Mouse (Mus musculus) midbrain, postnatal 0 days (tissue): ENCODE measurements around the gene Klhl35. TPM values are rescaled to one million over a fixed set of nuclear protein-coding genes. Genes with fewer than 3 reads are reported as not detected.

Experiments
- ATAC-seq: fragments of 200-750 bp; cut with Nextera tagmentation; 2 replicates; pipeline ENCODE4 v1.8.0; 2017; ENCODE audit warnings: moderate number of reproducible peaks, mild to moderate bottlenecking, moderate TSS enrichment, moderate library complexity; ENCODE audit not compliant: low FRiP score
- DNase-seq: peaks from one replicate; pipeline ENCODE4 v3.0.0-alpha.2; 2015; ENCODE audit warnings: low spot score
- H3K27ac ChIP-seq: fragments of 300-500 bp; sonication (generic); 2 replicates; pipeline ENCODE4 v1.5.1; 2014; ENCODE audit warnings: low read depth, mild to moderate bottlenecking, low read length, mixed read lengths
- H3K27me3 ChIP-seq: fragments of 300-500 bp; sonication (generic); 2 replicates; pipeline ENCODE4 v1.6.1; 2014; ENCODE audit warnings: low read length, control low read depth, mixed read lengths; ENCODE audit not compliant: insufficient read depth
- H3K36me3 ChIP-seq: fragments of 300-500 bp; sonication (generic); 2 replicates; pipeline ENCODE4 v1.6.1; 2014; ENCODE audit warnings: low read length, control low read depth, mixed read lengths; ENCODE audit not compliant: insufficient read depth
- H3K4me1 ChIP-seq: fragments of 300-500 bp; sonication (generic); 2 replicates; pipeline ENCODE4 v1.6.1; 2014; ENCODE audit warnings: mild to moderate bottlenecking, control low read depth, antibody characterized with exemption, low read length, mixed read lengths; ENCODE audit not compliant: insufficient read depth
- H3K4me2 ChIP-seq: fragments of 300-500 bp; sonication (generic); 2 replicates; pipeline ENCODE4 v1.6.1; 2014; ENCODE audit warnings: low read depth, mild to moderate bottlenecking, low read length, mixed read lengths; ENCODE audit not compliant: poor library complexity, severe bottlenecking
- H3K4me3 ChIP-seq: fragments of 300-500 bp; sonication (generic); 2 replicates; pipeline ENCODE4 v1.5.1; 2014; ENCODE audit warnings: low read depth, mild to moderate bottlenecking, low read length, moderate library complexity
- H3K9ac ChIP-seq: fragments of 300-500 bp; sonication (generic); replicated peaks from 2 replicates; pipeline ENCODE4 v1.6.1; 2014; ENCODE audit warnings: mild to moderate bottlenecking, low read length, moderate library complexity, mixed read lengths; ENCODE audit not compliant: poor library complexity, severe bottlenecking
- H3K9me3 ChIP-seq: fragments of 300-500 bp; sonication (generic); 2 replicates; pipeline ENCODE4 v1.6.1; 2016; ENCODE audit warnings: low read length, control low read depth
- CTCF ChIP-seq: IDR thresholded peaks from 2 replicates; pipeline ENCODE4 v1.5.1; 2016; ENCODE audit warnings: antibody characterized with exemption, mild to moderate bottlenecking
- WGBS: fragments of 180-500 bp; shearing (Covaris S2); extraction: QIAGEN DNeasy Blood & Tissue Kit; methylation state at CpG from one replicate; pipeline ENCODE4 v1.1.7; 2014; 5-methylcytosine and 5-hydroxymethylcytosine counted together
- polyA plus RNA-seq: library from polyadenylated mRNA; unstranded; fragments of >200 nt; fragmentation: Nextera tagmentation; extraction: Ambion mirVana; gene quantifications from 2 replicates; pipeline ENCODE4 v1.2.1, GENCODE M21; 2015
- total RNA-seq: library from RNA; depleted of rRNA; stranded (reverse); fragments of >200 nt; gene quantifications from 2 replicates; pipeline ENCODE4 v1.2.3, GENCODE M21; 2014; rRNA removed

Klhl35 gene
- total and polyA plus RNA-seq, 2 experiments from 2014 or later = 2.4 to 3.9 TPM

- DNase-seq = no peak
- Histone ChIP-seq H3K9me3 (no peaks in the 10 kb centered on the region), H3K9ac (no peak overlapping the region), H3K27me3 (no peaks in the 10 kb centered on the region), H3K4me2 (no peak overlapping the region), H3K27ac (no peak overlapping the region), H3K4me1 (no peaks in the 10 kb centered on the region), H3K36me3 (no peaks in the 10 kb centered on the region), H3K4me3 (no peak overlapping the region)
- 79% methylated on average over 8 of the region's 8 CpGs for WGBS
- TF ChIP-seq CTCF = no peak
- ATAC-seq = no peak
Observed at GRCm38 (mm10) chr7:99523121-99523520, 57.3 kb downstream of the Klhl35 start.

Other genes starting within 250 kb of the Klhl35 start
- 0.71 TPM in 1 of 2 replicates, not detected in the other for gene Mogat2, start 227.4 kb upstream of the Klhl35 start, total RNA-seq
- 0.33 and 0.38 TPM in 2 replicates for gene Mogat2, start 227.4 kb upstream of the Klhl35 start, polyA plus RNA-seq
- 326 and 332 TPM in 2 replicates for gene Map6, start 198.6 kb upstream of the Klhl35 start, total RNA-seq
- gene Map6, start 198.6 kb upstream of the Klhl35 start, polyA plus RNA-seq = 117 and 126 TPM in 2 replicates
- 151 and 160 TPM in 2 replicates for gene Serpinh1, start 112.8 kb upstream of the Klhl35 start, total RNA-seq
- gene Serpinh1, start 112.8 kb upstream of the Klhl35 start, polyA plus RNA-seq = 114 and 125 TPM in 2 replicates
- 41.0 and 44.6 TPM in 2 replicates for gene Gdpd5, start 84.6 kb upstream of the Klhl35 start, total RNA-seq
- gene Gdpd5, start 84.6 kb upstream of the Klhl35 start, polyA plus RNA-seq = 25.9 and 26.0 TPM in 2 replicates
- gene Rps3, start 17.7 kb downstream of the Klhl35 start, total RNA-seq = 440 and 661 TPM in 2 replicates
- 440 and 453 TPM in 2 replicates for gene Rps3, start 17.7 kb downstream of the Klhl35 start, polyA plus RNA-seq
- gene Arrb1, start 69.5 kb downstream of the Klhl35 start, total RNA-seq = 118 and 163 TPM in 2 replicates
- gene Arrb1, start 69.5 kb downstream of the Klhl35 start, polyA plus RNA-seq = 14.2 and 15.0 TPM in 2 replicates
- gene Tpbgl, start 161.1 kb downstream of the Klhl35 start, total RNA-seq = 2.8 and 4.5 TPM in 2 replicates
- gene Tpbgl, start 161.1 kb downstream of the Klhl35 start, polyA plus RNA-seq = 1.7 and 2.3 TPM in 2 replicates
- 10.2 and 13.9 TPM in 2 replicates for gene Slco2b1, start 245.3 kb downstream of the Klhl35 start, total RNA-seq
- gene Slco2b1, start 245.3 kb downstream of the Klhl35 start, polyA plus RNA-seq = 6.5 TPM in 2 replicates